Mouse (Mus musculus) ES-E14 (cell line): ENCODE measurements around the gene Elfn1. TPM values are rescaled to one million over a fixed set of nuclear protein-coding genes. Genes with fewer than 3 reads are reported as not detected.
A peak's percentile ranks its signal among the peaks of the same experiment; 100 is the strongest.

Source experiments
- DNase-seq: peaks from one replicate; pipeline ENCODE4 v3.0.0-alpha.2; 2013; ENCODE audit warnings: low read depth, low spot score
- H3K27ac ChIP-seq: 2 replicates; pipeline ENCODE4 v1.5.1; 2012; ENCODE audit warnings: low read depth, mild to moderate bottlenecking, low read length, moderate library complexity, mixed read lengths; ENCODE audit not compliant: poor library complexity, insufficient read depth, severe bottlenecking
- H3K36me3 ChIP-seq: 2 replicates; pipeline ENCODE4 v1.6.1; 2012; ENCODE audit warnings: mild to moderate bottlenecking, low read length, moderate library complexity, mixed read lengths; ENCODE audit not compliant: control insufficient read depth, poor library complexity, insufficient read depth, severe bottlenecking
- H3K4me1 ChIP-seq, 2 experiments: fragments of 150-350 bp in 1 of 2; sonication (generic) in 1 of 2; 2 replicates each; pipeline ENCODE4 v1.6.1; 2012; ENCODE audit warnings: low read length in 2 of 2, mild to moderate bottlenecking in 1 of 2, mixed read lengths in 1 of 2; ENCODE audit not compliant: control insufficient read depth in 2 of 2, insufficient read depth in 2 of 2, poor library complexity in 1 of 2
- H3K4me3 ChIP-seq, 2 experiments: fragments of 150-350 bp in 1 of 2; sonication (generic) in 1 of 2; 2 replicates each; pipeline ENCODE4 v1.5.1; 2012; ENCODE audit warnings: low read length in 2 of 2, low read depth in 1 of 2, mild to moderate bottlenecking in 1 of 2, mixed read lengths in 1 of 2; ENCODE audit not compliant: insufficient read depth in 1 of 2, poor library complexity in 1 of 2, severe bottlenecking in 1 of 2
- H3K9ac ChIP-seq: 2 replicates; pipeline ENCODE4 v1.6.1; 2012; ENCODE audit warnings: low read depth, mild to moderate bottlenecking, low read length, mixed read lengths; ENCODE audit not compliant: poor library complexity, insufficient read depth, severe bottlenecking
- H3K9me3 ChIP-seq: fragments of 150-350 bp; sonication (generic); 2 replicates; pipeline ENCODE4 v1.6.1; 2012; ENCODE audit warnings: low read depth, mild to moderate bottlenecking, low read length; ENCODE audit not compliant: control insufficient read depth, insufficient read depth
- CHD2 ChIP-seq: IDR thresholded peaks from 2 replicates; pipeline ENCODE4 v1.6.1; 2014; ENCODE audit warnings: mild to moderate bottlenecking, low read depth, low read length, inconsistent platforms
- HCFC1 ChIP-seq: IDR thresholded peaks from 2 replicates; pipeline ENCODE4 v1.6.1; 2012; ENCODE audit warnings: low read length, inconsistent platforms, borderline replicate concordance; ENCODE audit not compliant: insufficient read depth
- MAFK ChIP-seq: IDR thresholded peaks from 2 replicates; pipeline ENCODE4 v1.6.1; 2014; ENCODE audit warnings: mild to moderate bottlenecking, low read depth, low read length, inconsistent platforms; ENCODE audit not compliant: insufficient read depth
- ZC3H11A ChIP-seq: IDR thresholded peaks from 2 replicates; pipeline ENCODE4 v1.6.1; 2012; ENCODE audit warnings: low read depth, mild to moderate bottlenecking, inconsistent platforms, low read length, borderline replicate concordance
- ZNF384 ChIP-seq: IDR thresholded peaks from 2 replicates; pipeline ENCODE4 v1.6.1; 2012; ENCODE audit warnings: low read depth, low read length, inconsistent platforms
- in situ Hi-C, 2 experiments: fragments of 600-800 bp; cut with MboI; formaldehyde crosslinking; loops; one replicate each; pipeline ENCODE4 v1.15.1; 2025; ENCODE audit warnings: low sequenced_read_pairs in 2 of 2, inconsistent platforms in 1 of 2; ENCODE audit not compliant: unreplicated experiment in 2 of 2
- total RNA-seq: library from RNA; depleted of rRNA; stranded (reverse); fragments of 300-350 nt; gene quantifications from 2 replicates; pipeline ENCODE4 v1.2.3, GENCODE M21; 2012

Gene Elfn1
- total RNA-seq, 1 experiment, result 1.1 TPM

- no peak for TF ChIP-seq HCFC1
- TF ChIP-seq ZC3H11A, result no peak
- TF ChIP-seq ZNF384, result no peak
- TF ChIP-seq CHD2, result no peak
- TF ChIP-seq MAFK, result no peak
Measured at GRCm38 (mm10) chr5:139908811-139909627, 1.3 kb downstream of the Elfn1 start.

DNA sequence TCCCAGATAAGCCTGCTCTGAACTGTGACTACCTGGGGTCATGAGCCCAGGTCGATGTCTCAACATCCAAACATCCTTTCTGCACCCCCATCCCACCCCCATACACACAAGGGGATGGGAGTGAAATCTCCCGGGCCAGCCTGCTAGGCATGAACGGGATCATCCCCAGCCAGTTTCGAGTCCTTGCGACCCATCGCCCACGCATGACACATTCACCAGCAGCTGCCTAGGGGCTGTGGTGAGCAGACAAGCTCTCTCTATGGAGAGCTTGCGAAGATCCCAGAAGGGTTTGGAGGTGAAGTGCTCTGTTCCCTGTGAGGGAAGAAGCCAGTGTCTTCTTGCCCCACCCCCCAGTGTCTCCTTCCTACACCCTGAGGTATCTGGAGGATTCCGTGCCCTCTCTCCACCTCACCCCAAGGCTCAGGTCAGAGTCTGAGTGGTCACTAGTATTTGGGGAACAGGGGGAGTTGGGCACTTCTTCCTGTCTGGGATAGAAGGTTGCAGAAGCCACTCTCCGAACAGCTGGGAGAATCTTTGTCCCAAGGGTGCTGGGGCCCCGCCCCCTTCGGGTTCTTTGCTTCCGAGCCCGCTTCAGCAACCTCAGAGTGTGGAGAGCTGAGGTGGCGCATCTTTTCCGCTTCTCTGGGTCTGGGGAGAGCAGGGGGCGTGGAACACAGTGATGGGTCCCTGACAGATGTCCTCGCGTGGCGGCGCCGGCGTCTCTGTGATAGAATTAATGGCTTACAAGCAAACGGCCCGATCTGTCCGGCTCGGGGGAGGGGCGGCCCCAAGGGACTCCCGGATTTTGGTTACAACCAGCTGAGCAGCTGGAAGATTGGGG lies 2.2 kb downstream of the Elfn1 start:
- no peaks in the 10 kb centered on the region for H3K9me3 ChIP-seq
- H3K4me1 ChIP-seq, result peaks cover 0 to 20% of the 10 kb centered on the region in 2 experiments; a peak in 1 of 4 replicates
- H3K4me3 ChIP-seq, result no peak overlapping the region; a peak in 1 of 4 replicates
- DNase-seq, result no peak
- in situ Hi-C loops, result loop anchor here (5.0 to 10.0 kb wide), 3 partner anchors 363 to 915 kb away; partner anchors contain the start of genes Pdgfa (in 1 of the 2) and Uncx (in 1 of the 2)
- TF ChIP-seq HCFC1 (no peak), MAFK (no peak), ZC3H11A (no peak), CHD2 (no peak), ZNF384 (no peak)
- H3K9ac ChIP-seq, result no peak overlapping the region
- no peak overlapping the region for H3K27ac ChIP-seq
- no peaks in the 10 kb centered on the region for H3K36me3 ChIP-seq

More at GRCm38 (mm10) chr5:139908811-139909627, 1.3 kb downstream of the Elfn1 start:
- H3K9ac ChIP-seq, result peak overlapping the region; percentile 54
- in situ Hi-C loops, result loop anchor here (5.0 to 10.0 kb wide), 2 partner anchors 367 to 914 kb away; partner anchors contain the start of genes Pdgfa (in 1 of the 2) and Uncx (in 1 of the 2)
- H3K9me3 ChIP-seq, result no peaks in the 10 kb centered on the region
- no peaks in the 10 kb centered on the region for H3K36me3 ChIP-seq
- DNase-seq, result no peak
- peaks cover 0 to 20% of the 10 kb centered on the region in 2 experiments; a peak in 1 of 4 replicates for H3K4me1 ChIP-seq
- H3K27ac ChIP-seq, result no peak overlapping the region
- peak overlapping the region; percentile 39 to 81 for H3K4me3 ChIP-seq

- Histone ChIP-seq H3K4me3 (no peak overlapping the region), H3K9me3 (no peaks in the 10 kb centered on the region), H3K36me3 (no peaks in the 10 kb centered on the region), H3K4me1 (peaks cover 0 to 20% of the 10 kb centered on the region in 2 experiments; a peak in 1 of 4 replicates), H3K27ac (no peak overlapping the region), H3K9ac (no peak overlapping the region)
- TF ChIP-seq ZC3H11A, result no peak
- TF ChIP-seq MAFK, result no peak
- TF ChIP-seq ZNF384, result no peak
- no peak for TF ChIP-seq CHD2
- in situ Hi-C loops, result loop anchor here in 1 of 2 experiments (5.0 kb wide), 1 partner anchor 364 kb away; no protein-coding TSS in a partner anchor
- no peak for DNase-seq
Measured at GRCm38 (mm10) chr5:139910755-139911300, 3.1 kb downstream of the Elfn1 start.

DNA sequence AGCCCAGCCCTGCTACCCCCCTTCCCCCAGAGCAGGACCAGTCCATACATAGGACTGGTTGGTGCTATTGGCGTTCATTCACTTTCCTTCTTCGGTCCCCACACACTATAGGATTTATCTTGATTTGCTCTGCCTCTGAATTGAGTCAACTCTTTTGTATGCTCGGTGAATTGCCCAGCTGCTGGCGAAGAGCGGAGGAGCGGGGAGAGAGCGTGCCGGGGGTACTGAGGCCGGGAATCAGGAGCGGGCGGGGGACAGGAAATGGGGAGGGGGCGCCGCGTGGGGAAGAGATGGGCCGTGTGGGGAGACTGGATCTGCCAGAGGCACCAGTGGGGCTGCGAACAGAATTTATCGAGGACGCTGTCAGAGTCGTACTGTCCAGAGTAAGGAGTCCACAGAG lies 3.8 kb downstream of the Elfn1 start:
- no peak for TF ChIP-seq ZNF384
- H3K4me1 ChIP-seq, result peaks cover 0 to 18% of the 10 kb centered on the region in 2 experiments; a peak in 1 of 4 replicates
- no peak overlapping the region for H3K9ac ChIP-seq
- DNase-seq, result no peak
- H3K9me3 ChIP-seq, result no peaks in the 10 kb centered on the region
- H3K4me3 ChIP-seq, result no peak overlapping the region
- H3K27ac ChIP-seq, result no peak overlapping the region
- H3K36me3 ChIP-seq, result no peaks in the 10 kb centered on the region
- in situ Hi-C loops, result loop anchor here in 1 of 2 experiments (5.0 kb wide), 1 partner anchor 364 kb away; no protein-coding TSS in a partner anchor
